Mouse (Mus musculus) kidney, adult 18-20 months (tissue): ENCODE data around the gene Spsb2.
A peak's percentile ranks its signal among the peaks of the same experiment; 100 is the strongest.
"Not testable (repeated sequence)": the region's sequence is repeated elsewhere in the genome, so short reads cannot be mapped to it uniquely, and the experiment has no call there.

Source experiments
- DNase-seq: peaks from one replicate; pipeline ENCODE4 v3.0.0; 2021

Gene Spsb2

GRCm38 (mm10) chr6:124803691-124804090 lies 4.8 kb upstream of the Spsb2 start:
- not testable (repeated sequence) for DNase-seq

- no peak for DNase-seq
Observed at GRCm38 (mm10) chr6:124804341-124804740, 4.1 kb upstream of the Spsb2 start.

- DNase-seq: peak; percentile 96
Observed at GRCm38 (mm10) chr6:124805341-124806321, 2.8 kb upstream of the Spsb2 start.

GRCm38 (mm10) chr6:124806446-124807140 lies 1.9 kb upstream of the Spsb2 start:
- no peak for DNase-seq

GRCm38 (mm10) chr6:124807366-124807765 lies 1.1 kb upstream of the Spsb2 start:
- no peak for DNase-seq

GRCm38 (mm10) chr6:124807986-124808357 lies 489 bp upstream of the Spsb2 start:
- no peak for DNase-seq

- peak; percentile 91 for DNase-seq
Observed at GRCm38 (mm10) chr6:124809052-124809774, 752 bp downstream of the Spsb2 start.

GRCm38 (mm10) chr6:124809775-124810538 lies 1.5 kb downstream of the Spsb2 start:
- peak; percentile 28 for DNase-seq

GRCm38 (mm10) chr6:124810566-124811402 lies 2.3 kb downstream of the Spsb2 start:
- DNase-seq: not testable (repeated sequence)

- no peak for DNase-seq
Observed at GRCm38 (mm10) chr6:124811403-124811665, 2.9 kb downstream of the Spsb2 start.

- DNase-seq: peak; percentile 29
Observed at GRCm38 (mm10) chr6:124811701-124812560, 3.5 kb downstream of the Spsb2 start.

- DNase-seq: no peak
Observed at GRCm38 (mm10) chr6:124812848-124813247, 4.4 kb downstream of the Spsb2 start.

- DNase-seq: peak; percentile 67
Observed at GRCm38 (mm10) chr6:124813496-124813895, 5.0 kb downstream of the Spsb2 start.

- DNase-seq: peak; percentile 93
Observed at GRCm38 (mm10) chr6:124813933-124814332, 5.5 kb downstream of the Spsb2 start, which contains the start of gene Tpi1. TSS of gene Tpi1 (minus strand) at chr6:124814296.

GRCm38 (mm10) chr6:124814448-124814847 lies 6.0 kb downstream of the Spsb2 start:
- no peak for DNase-seq

- no peak for DNase-seq
Observed at GRCm38 (mm10) chr6:124814858-124815774, 6.7 kb downstream of the Spsb2 start.

GRCm38 (mm10) chr6:124816611-124817010 lies 8.2 kb downstream of the Spsb2 start:
- no peak for DNase-seq

GRCm38 (mm10) chr6:124817125-124817524 lies 8.7 kb downstream of the Spsb2 start:
- DNase-seq: no peak

- DNase-seq: no peak
Observed at GRCm38 (mm10) chr6:124817563-124817962, 9.1 kb downstream of the Spsb2 start.
